Mouse (Mus musculus) lung, embryonic 16.5 days (tissue): ENCODE results near the gene Samm50. TPM values are rescaled to one million over a fixed set of nuclear protein-coding genes. Genes with fewer than 3 reads are reported as not detected.

Experiments
- ATAC-seq: fragments of 200-750 bp; cut with Nextera tagmentation; 2 replicates; pipeline ENCODE4 v1.8.0; 2017; ENCODE audit warnings: low read depth, mild to moderate bottlenecking, moderate library complexity
- H3K27ac ChIP-seq: fragments of 300-500 bp; sonication (generic); 2 replicates; pipeline ENCODE4 v1.5.1; 2014; ENCODE audit warnings: mild to moderate bottlenecking, control low read depth, low read length
- H3K27me3 ChIP-seq: fragments of 300-500 bp; sonication (generic); 2 replicates; pipeline ENCODE4 v1.6.1; 2014; ENCODE audit warnings: low read depth, low read length, mixed read lengths; ENCODE audit not compliant: control insufficient read depth, insufficient read depth
- H3K36me3 ChIP-seq: fragments of 300-500 bp; sonication (generic); 2 replicates; pipeline ENCODE4 v1.6.1; 2014; ENCODE audit warnings: low read length; ENCODE audit not compliant: control insufficient read depth, insufficient read depth
- H3K4me1 ChIP-seq: fragments of 300-500 bp; sonication (generic); replicated peaks from 2 replicates; pipeline ENCODE4 v1.6.1; 2014; ENCODE audit warnings: low read length, mixed read lengths; ENCODE audit not compliant: control insufficient read depth, insufficient read depth
- H3K4me2 ChIP-seq: fragments of 300-500 bp; sonication (generic); 2 replicates; pipeline ENCODE4 v1.6.1; 2014; ENCODE audit warnings: low read depth, low read length, control low read depth
- H3K4me3 ChIP-seq: fragments of 300-500 bp; sonication (generic); 2 replicates; pipeline ENCODE4 v1.5.1; 2014; ENCODE audit warnings: mild to moderate bottlenecking, low read length, control low read depth
- H3K9ac ChIP-seq: fragments of 300-500 bp; sonication (generic); 2 replicates; pipeline ENCODE4 v1.6.1; 2014; ENCODE audit warnings: low read length, control low read depth
- H3K9me3 ChIP-seq: fragments of 300-500 bp; sonication (generic); 2 replicates; pipeline ENCODE4 v1.6.1; 2016; ENCODE audit warnings: low read length; ENCODE audit not compliant: control insufficient read depth
- WGBS: fragments of 180-500 bp; shearing (Covaris S2); extraction: QIAGEN DNeasy Blood & Tissue Kit; methylation state at CpG from one replicate; pipeline ENCODE4 v1.1.7; 2014; 5-methylcytosine and 5-hydroxymethylcytosine counted together
- polyA plus RNA-seq: library from polyadenylated mRNA; unstranded; fragments of >200 nt; fragmentation: Nextera tagmentation; extraction: Ambion mirVana; gene quantifications from 2 replicates; pipeline ENCODE4 v1.2.1, GENCODE M21; 2015

Gene Samm50
- polyA plus RNA-seq, 1 experiment from 2014 or later: 105 TPM

DNA sequence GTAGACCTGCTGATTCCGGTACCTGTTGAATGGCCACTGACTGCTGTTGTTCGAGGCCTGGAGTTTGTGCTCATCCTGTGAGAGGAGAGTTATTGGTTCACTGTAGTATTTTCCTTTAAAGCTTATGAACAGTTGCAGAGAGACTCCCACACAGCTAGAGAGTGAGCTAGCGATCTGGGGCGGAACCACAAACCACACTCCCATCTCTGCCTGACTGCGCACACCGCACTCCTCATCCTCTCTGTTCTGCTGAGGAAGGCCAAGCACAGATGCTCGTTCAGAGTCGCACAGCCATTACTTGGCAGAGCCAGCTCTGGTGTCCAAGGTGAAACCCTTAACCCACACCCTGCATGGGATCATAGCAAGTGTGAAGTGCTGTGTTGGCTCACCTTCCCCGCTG is 13.3 kb upstream of the Samm50 start:
- Histone ChIP-seq H3K4me3 (no peak overlapping the region), H3K4me2 (no peak overlapping the region), H3K27me3 (no peaks in the 10 kb centered on the region), H3K4me1 (no peaks in the 10 kb centered on the region; the same call in 1 of the 2 replicates), H3K27ac (no peak overlapping the region), H3K36me3 (no peaks in the 10 kb centered on the region), H3K9me3 (no peaks in the 10 kb centered on the region), H3K9ac (no peak overlapping the region)
- 88% methylated on average over 9 of the region's 9 CpGs for WGBS
- no peak for ATAC-seq

DNA sequence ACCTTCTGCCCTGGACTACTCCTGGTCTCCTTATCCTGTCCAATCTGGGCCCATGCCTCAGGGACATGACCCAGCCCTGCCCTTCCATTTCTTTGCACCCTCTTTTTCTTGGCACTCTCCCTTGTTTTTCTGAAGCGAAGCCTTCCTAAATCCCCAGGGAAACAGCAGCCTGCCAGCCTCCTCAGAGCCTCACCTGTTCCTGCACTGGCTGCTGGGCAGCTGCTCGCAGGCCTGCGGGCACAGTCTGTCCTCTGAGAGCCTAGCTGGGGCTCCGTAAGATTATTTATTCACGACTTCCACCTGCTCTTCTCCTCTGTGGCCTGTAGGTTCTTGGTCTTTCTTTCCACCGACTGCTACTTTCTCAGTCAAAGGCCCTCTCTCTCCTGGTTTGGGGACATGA is 10.0 kb upstream of the Samm50 start:
- H3K27ac ChIP-seq: no peak overlapping the region
- H3K4me3 ChIP-seq: no peak overlapping the region
- no peak overlapping the region for H3K4me2 ChIP-seq
- no peaks in the 10 kb centered on the region for H3K36me3 ChIP-seq
- H3K9me3 ChIP-seq: no peaks in the 10 kb centered on the region
- no peak overlapping the region for H3K9ac ChIP-seq
- no peak for ATAC-seq
- no peaks in the 10 kb centered on the region for H3K27me3 ChIP-seq
- 54% methylated on average over 6 of the region's 6 CpGs for WGBS
- H3K4me1 ChIP-seq: peaks cover 3% of the 10 kb centered on the region; the same call in 1 of the 2 replicates

DNA sequence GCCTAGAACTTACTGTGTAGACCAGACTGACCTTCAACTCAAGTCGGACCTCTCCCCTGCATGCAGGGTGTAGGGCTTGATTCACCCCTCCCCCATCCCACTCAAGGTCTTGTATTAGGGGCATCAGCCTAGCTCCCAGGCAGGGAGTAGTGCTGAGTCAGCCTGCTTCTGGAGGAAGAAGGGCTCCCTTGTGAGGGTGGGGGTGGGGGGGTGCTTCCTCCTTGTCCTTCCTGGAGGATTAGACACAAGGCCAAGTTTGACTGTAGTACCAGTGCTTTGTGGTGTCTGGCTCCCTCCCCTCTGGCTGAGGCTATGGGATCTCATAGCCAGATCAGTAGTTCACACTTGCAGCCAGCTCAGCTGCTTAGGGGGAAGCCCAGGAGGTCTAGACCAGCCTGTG is 8.1 kb upstream of the Samm50 start:
- WGBS: 23% methylated on average over 1 of the region's 1 CpGs
- H3K4me2 ChIP-seq: no peak overlapping the region
- H3K9me3 ChIP-seq: no peaks in the 10 kb centered on the region
- no peak overlapping the region for H3K27ac ChIP-seq
- H3K36me3 ChIP-seq: no peaks in the 10 kb centered on the region
- no peaks in the 10 kb centered on the region for H3K27me3 ChIP-seq
- H3K4me3 ChIP-seq: no peak overlapping the region
- peak; percentile 49; the same call in 1 of the 2 replicates for ATAC-seq
- H3K9ac ChIP-seq: no peak overlapping the region
- peaks cover 3% of the 10 kb centered on the region; the same call in 1 of the 2 replicates for H3K4me1 ChIP-seq

DNA sequence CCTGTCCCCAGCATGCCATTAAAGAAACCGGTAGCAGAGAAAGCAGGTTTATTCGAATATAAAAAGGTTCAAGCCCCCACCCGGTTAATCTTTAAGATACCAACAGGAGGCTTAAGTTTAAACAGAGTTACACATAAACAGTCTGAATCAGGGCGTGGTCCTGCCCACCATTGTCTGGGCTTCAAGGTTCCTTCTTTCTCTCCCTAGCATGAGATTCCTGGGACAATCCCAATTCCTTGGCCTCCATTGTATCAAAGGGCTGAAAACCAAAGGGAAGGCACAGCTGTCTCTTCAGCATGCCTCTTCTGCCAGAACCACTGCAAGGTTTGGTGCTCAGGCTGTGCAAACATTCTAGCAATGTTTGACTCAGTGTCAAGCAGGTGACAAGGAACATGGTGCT is 5.8 kb upstream of the Samm50 start:
- ATAC-seq: no peak
- Histone ChIP-seq H3K27ac (no peak overlapping the region), H3K9me3 (no peaks in the 10 kb centered on the region), H3K27me3 (no peaks in the 10 kb centered on the region), H3K4me1 (peaks cover 3% of the 10 kb centered on the region; the same call in 1 of the 2 replicates), H3K4me2 (no peak overlapping the region), H3K4me3 (no peak overlapping the region), H3K36me3 (no peaks in the 10 kb centered on the region), H3K9ac (no peak overlapping the region)
- WGBS: 44% methylated on average over 4 of the region's 4 CpGs

DNA sequence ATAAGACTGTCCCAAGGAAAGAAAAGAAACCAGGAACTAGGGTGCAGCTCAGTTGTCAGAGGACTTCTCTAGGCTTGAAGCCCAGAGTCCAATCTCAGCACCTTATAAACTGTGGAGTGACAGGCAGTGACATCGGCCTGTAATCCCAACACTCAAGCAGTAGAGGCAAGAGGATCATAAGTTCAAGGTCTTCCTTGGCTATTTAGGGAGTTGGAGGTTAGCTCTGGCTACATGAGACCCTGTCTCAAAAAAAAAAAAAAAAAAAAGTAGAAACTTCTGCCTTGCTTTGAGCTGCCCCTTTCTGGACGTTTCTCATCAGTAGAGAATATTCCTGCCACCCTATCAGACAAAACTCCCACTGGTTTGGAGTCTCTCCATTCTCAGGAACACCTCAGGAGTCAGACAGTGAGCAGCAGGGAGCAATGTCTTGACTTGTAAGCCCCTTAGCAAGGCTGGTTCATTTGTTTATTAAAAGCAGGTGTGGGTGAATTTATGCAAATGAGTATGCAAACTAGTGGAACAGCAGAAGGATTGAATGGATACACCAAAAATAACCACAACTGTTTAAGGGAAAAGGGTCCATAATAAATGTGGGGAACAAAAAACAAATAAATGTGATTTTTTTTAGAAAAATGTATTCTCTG is 3.0 kb upstream of the Samm50 start:
- no peak for ATAC-seq
- H3K4me2 ChIP-seq: no peak overlapping the region
- 42% methylated on average over 2 of the region's 2 CpGs for WGBS
- H3K27ac ChIP-seq: no peak overlapping the region
- no peaks in the 10 kb centered on the region for H3K27me3 ChIP-seq
- peaks cover 7% of the 10 kb centered on the region; the same call in 1 of the 2 replicates for H3K4me1 ChIP-seq
- H3K9me3 ChIP-seq: no peaks in the 10 kb centered on the region
- no peak overlapping the region for H3K9ac ChIP-seq
- no peaks in the 10 kb centered on the region for H3K36me3 ChIP-seq
- H3K4me3 ChIP-seq: no peak overlapping the region

DNA sequence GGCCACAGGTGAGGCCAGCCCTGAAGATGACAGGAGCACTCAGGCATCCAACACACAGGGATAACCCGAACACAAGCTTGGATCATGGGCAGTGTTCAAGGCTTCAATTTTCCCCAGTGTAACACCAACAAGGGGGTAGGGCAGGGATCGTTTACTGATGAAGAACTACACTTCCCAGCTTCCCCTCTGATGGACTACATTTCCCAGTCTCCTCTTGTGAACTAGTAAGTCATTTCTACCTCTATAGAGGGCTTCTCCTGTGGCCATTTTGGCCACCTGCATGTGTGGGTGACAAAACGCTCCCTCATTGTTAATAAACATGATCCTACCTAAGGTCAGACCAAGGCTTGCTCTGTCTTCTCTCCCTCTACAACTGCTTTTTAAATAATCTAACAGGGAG is 2.2 kb upstream of the Samm50 start:
- WGBS: 31% methylated on average over 3 of the region's 3 CpGs
- Histone ChIP-seq H3K4me3 (no peak overlapping the region), H3K4me2 (no peak overlapping the region), H3K27me3 (no peaks in the 10 kb centered on the region), H3K36me3 (no peaks in the 10 kb centered on the region), H3K9me3 (no peaks in the 10 kb centered on the region), H3K9ac (no peak overlapping the region), H3K27ac (no peak overlapping the region), H3K4me1 (peaks cover 6% of the 10 kb centered on the region; the same call in 1 of the 2 replicates)
- ATAC-seq: no peak

DNA sequence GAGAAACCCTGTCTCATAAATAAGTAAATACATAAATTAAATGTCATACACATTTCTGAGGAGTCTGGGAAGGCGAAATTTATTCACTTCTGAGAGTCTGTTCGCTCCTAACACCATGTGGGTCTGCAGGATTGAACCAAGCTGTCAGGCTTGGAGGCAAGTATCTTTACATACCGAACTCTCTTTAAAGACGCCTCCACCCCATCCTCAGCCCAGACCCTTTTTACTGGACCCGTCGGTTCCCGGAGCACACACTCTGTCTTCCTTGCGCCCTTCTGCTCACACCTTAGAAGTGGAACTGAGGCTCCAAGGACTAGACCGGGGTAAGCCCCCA is 350 bp upstream of the Samm50 start:
- H3K4me1 ChIP-seq: peaks cover 6% of the 10 kb centered on the region; the same call in 1 of the 2 replicates
- peak overlapping the region; percentile 80 for H3K4me2 ChIP-seq
- no peaks in the 10 kb centered on the region for H3K27me3 ChIP-seq
- peaks cover 6% of the 10 kb centered on the region for H3K36me3 ChIP-seq
- no peaks in the 10 kb centered on the region for H3K9me3 ChIP-seq
- H3K27ac ChIP-seq: peak overlapping the region; percentile 73
- no peak for ATAC-seq
- H3K4me3 ChIP-seq: peak overlapping the region; percentile 90
- WGBS: 3% methylated on average over 9 of the region's 9 CpGs
- peak overlapping the region; percentile 92 for H3K9ac ChIP-seq

DNA sequence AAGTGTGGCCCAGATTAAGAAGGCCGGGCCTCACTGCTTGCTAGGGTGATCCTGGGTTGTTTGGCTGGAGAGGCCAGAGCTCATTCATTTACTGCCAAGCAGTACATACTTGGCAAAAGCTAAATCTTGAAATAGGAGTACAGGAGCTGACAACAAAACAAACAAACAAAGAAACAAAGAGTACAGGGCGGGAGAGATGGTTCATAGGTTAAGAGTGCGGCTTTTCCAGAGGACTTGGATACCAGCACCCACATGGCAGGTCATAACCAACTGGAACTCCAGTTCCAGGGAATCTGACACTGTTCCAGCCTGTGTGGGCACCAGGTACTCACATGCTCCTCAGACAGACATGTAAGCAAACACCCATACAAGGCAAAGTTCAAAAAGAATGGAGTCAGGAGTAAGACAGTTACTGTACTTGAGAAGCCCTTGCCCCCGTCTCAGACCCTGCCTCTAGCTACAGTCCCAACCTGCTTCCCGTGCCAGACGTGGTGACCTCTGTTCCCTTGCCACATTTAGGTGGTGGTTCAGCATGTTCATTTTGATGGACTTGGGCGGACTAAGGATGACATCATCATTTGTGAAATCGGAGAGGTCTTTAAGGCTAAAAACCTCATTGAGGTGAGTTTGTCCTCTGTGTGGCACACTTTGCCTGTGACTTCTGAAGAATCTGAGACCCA is 4.6 kb downstream of the Samm50 start:
- no peak overlapping the region for H3K27ac ChIP-seq
- peaks cover 6% of the 10 kb centered on the region; the same call in 1 of the 2 replicates for H3K4me1 ChIP-seq
- H3K9ac ChIP-seq: no peak overlapping the region
- H3K4me2 ChIP-seq: no peak overlapping the region
- no peak overlapping the region for H3K4me3 ChIP-seq
- no peaks in the 10 kb centered on the region for H3K27me3 ChIP-seq
- no peaks in the 10 kb centered on the region for H3K9me3 ChIP-seq
- 75% methylated on average over 8 of the region's 8 CpGs for WGBS
- H3K36me3 ChIP-seq: peaks cover 41% of the 10 kb centered on the region
- ATAC-seq: no peak

DNA sequence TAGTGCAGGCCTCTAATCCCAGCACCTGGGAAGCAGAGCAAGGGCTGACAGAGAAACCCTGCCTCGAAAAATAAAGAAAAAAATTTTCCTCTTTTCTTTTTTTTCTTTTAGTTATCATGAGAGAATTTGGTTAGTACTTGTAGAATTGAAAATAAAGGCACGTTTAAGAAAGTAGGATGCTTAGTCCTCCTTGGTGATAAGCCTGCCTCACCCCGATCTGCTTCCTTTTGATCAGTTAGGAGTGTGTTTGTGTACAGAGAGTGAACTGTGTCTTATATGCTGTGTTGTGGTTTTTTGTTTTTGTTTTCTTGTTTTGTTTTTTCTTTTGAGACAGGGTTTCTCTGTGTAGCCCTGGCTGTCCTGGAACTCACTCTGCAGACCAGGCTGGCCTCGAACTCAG is 15.3 kb downstream of the Samm50 start:
- no peak overlapping the region for H3K4me3 ChIP-seq
- H3K27me3 ChIP-seq: no peaks in the 10 kb centered on the region
- H3K4me2 ChIP-seq: no peak overlapping the region
- WGBS: 86% methylated on average over 4 of the region's 4 CpGs
- ATAC-seq: no peak
- no peak overlapping the region for H3K27ac ChIP-seq
- no peak overlapping the region for H3K9ac ChIP-seq
- no peaks in the 10 kb centered on the region for H3K9me3 ChIP-seq
- peaks cover 46% of the 10 kb centered on the region for H3K36me3 ChIP-seq
- 0 out of 2 replicates have a peak, but pooled peaks cover 4% of the 10 kb centered on the region for H3K4me1 ChIP-seq
